Mouse (Mus musculus): ENCODE results near the gene Izumo1r. TPM values are rescaled to one million over a fixed set of nuclear protein-coding genes. Genes with fewer than 3 reads are reported as not detected.

Gene Izumo1r
- total RNA-seq, 2 experiments from 2014 or later, result not detected

GRCm38 (mm10) chr9:14870802-14871201 is 32.9 kb downstream of the Izumo1r start:
- intact Hi-C loops (cut with DNase I), result no loop called here
- no peak for DNase-seq

DNA sequence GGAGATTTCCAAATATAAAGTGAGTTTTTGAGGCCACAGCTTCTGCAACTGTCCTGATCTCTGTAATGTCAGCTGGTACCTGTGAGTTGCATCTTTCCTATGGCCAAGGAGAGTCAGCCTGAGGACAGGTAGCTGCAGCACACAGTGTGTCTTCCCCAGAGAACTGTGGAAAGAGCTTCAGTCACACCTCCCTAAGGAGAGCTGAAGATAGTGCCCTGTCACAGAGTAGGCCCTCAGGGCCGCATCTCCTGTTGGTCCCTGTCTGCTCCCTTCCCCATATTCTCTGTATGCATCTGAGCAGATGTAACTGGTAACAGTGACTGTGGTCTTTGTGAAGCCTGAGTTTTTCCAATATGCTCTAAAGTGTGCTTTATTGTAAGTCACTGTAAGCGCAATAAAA is 33.4 kb downstream of the Izumo1r start:
- DNase-seq, result no peak
- intact Hi-C loops (cut with DNase I), result no loop called here

- DNase-seq, result no peak
- intact Hi-C loops (cut with DNase I), result loop anchor here (10.0 kb wide), 1 partner anchor 146 kb away; no protein-coding TSS in a partner anchor
These were observed 35.4 kb downstream of the Izumo1r start for GRCm38 (mm10) chr9:14868326-14868725.

GRCm38 (mm10) chr9:14866957-14867356 is 36.8 kb downstream of the Izumo1r start:
- intact Hi-C loops (cut with DNase I), result loop anchor here (10.0 kb wide), 1 partner anchor 148 kb away; no protein-coding TSS in a partner anchor
- DNase-seq, result no peak

- intact Hi-C loops (cut with DNase I), result loop anchor here (10.0 kb wide), 1 partner anchor 150 kb away; no protein-coding TSS in a partner anchor
- no peak for DNase-seq
These were observed 39.0 kb downstream of the Izumo1r start for GRCm38 (mm10) chr9:14864726-14865125.

DNA sequence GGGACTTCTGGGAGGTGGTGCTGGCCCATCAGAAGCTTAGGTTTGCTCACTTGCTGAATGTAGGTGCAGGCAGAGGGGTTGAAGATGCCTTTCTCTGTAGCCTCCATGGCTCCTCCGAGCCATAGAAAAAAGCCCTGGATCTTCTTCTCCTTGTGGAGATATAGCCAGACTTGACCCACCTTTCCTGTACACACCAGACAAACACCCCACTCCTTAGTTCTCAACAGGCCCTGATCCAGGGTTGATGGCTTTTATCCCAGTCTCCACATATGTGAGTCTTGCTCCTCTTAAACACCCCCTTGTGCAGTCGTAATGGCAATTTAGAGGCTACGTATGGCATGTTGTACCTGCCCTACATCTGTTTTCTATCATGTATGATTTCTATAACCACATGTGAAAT is 40.6 kb downstream of the Izumo1r start:
- no peak for DNase-seq
- intact Hi-C loops (cut with DNase I), result loop anchor here (10.0 kb wide), 1 partner anchor 152 kb away; no protein-coding TSS in a partner anchor

GRCm38 (mm10) chr9:14859868-14860639 is 43.7 kb downstream of the Izumo1r start, which contains the start of gene Gpr83:
TSS of gene Gpr83 (plus strand) at chr9:14860210.
- no peak for DNase-seq
- intact Hi-C loops (cut with DNase I), result loop anchor here (10.0 kb wide), 1 partner anchor 155 kb away; no protein-coding TSS in a partner anchor

GRCm38 (mm10) chr9:14858782-14859181 is 45.0 kb downstream of the Izumo1r start:
- intact Hi-C loops (cut with DNase I), result no loop called here
- no peak for DNase-seq

DNA sequence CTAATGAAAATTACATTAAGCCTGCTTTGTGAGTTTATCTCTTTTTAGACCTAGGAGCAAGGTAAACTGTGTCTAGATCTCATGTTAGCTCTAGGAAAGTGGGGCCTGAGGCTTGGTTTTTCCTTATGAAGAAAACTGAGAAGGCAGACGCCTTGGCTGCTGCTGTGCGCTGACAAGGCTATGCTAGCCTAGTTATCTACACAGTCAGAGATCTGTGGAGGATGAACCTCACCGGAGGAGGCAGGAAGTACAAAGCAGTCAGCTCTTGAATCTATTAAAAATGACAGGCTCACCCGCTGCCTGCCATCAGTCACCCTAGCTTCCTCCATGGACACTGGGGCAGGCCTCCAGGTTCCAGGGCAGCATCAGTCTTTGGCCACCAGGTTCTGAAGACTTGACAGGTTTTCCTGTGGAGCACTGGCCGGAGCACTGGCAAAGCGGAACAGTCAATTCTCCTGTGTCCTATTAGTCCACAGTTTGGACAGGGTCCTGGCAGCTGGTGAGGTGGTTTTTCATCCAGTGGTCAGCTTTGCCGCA is 45.5 kb downstream of the Izumo1r start:
- DNase-seq, result no peak
- intact Hi-C loops (cut with DNase I), result no loop called here

DNA sequence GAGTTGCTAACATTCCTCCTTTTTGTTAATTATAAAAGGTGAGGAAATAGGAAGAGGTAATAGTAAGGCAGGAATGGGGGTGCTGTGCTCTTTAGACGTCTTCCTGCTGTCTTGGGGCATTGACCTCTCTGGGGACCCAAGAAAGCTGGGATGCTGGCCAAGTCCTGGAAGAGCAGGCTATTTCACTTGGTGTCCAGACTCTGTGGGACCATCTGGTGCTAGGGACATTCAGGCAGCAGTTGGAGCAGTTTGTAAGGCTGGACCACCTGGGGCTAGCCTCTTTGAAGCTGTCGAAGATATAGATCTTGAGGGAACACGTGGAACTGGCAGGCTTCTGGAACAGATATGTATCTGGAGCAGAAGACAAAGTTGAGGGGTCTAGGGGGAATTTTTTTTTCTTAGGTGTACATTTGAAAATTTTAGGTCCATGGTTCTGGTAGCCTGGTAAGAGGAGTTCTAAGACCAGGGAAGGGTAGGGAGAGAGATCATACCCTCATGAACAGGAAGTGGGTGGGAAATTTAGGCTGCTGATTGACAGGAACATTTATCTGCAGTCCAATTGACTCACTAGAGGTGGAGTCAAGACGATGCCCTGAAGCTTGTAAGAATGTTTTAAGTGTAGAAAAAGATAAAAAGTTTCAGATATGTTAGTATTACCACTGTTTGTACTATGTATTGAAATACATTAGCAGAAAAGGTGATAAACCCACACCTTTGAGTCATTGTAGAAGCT is 46.7 kb downstream of the Izumo1r start:
- intact Hi-C loops (cut with DNase I), result no loop called here
- DNase-seq, result no peak

GRCm38 (mm10) chr9:14854585-14854984 is 49.2 kb downstream of the Izumo1r start:
- intact Hi-C loops (cut with DNase I), result no loop called here
- no peak for DNase-seq

- intact Hi-C loops (cut with DNase I), result no loop called here
- DNase-seq, result no peak
These were observed 55.3 kb downstream of the Izumo1r start for GRCm38 (mm10) chr9:14848267-14848935.

- no peak for DNase-seq
- intact Hi-C loops (cut with DNase I), result no loop called here
These were observed 57.3 kb downstream of the Izumo1r start for GRCm38 (mm10) chr9:14846428-14846827.

GRCm38 (mm10) chr9:14843901-14844300 is 59.8 kb downstream of the Izumo1r start:
- intact Hi-C loops (cut with DNase I), result no loop called here
- no peak for DNase-seq

DNA sequence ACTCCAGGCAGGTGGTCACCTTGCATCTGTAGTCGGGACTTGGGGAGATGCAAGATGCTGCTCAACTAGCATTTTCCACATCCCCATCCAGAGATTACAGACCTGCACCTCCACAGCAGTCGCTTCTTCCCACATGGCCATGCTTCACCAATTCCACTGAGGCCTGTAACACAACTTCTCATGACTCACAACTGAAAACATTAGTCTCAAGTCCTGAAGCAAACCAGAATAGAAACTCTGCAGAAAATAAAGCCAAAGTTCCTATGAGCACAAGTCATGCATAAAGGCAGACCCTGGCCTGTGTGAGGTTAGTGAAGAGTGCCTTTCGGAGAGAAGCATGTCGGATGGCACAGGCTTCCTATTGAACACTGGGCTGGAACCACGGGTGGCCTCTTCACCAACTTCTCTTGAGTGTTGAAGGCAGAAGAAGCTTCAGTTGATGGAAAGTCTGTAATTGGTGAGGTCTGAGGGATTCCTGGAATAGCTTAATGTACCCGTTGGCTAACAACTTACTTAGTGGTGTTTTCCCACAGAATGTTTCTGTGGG is 60.4 kb downstream of the Izumo1r start:
- no peak for DNase-seq
- intact Hi-C loops (cut with DNase I), result no loop called here

DNA sequence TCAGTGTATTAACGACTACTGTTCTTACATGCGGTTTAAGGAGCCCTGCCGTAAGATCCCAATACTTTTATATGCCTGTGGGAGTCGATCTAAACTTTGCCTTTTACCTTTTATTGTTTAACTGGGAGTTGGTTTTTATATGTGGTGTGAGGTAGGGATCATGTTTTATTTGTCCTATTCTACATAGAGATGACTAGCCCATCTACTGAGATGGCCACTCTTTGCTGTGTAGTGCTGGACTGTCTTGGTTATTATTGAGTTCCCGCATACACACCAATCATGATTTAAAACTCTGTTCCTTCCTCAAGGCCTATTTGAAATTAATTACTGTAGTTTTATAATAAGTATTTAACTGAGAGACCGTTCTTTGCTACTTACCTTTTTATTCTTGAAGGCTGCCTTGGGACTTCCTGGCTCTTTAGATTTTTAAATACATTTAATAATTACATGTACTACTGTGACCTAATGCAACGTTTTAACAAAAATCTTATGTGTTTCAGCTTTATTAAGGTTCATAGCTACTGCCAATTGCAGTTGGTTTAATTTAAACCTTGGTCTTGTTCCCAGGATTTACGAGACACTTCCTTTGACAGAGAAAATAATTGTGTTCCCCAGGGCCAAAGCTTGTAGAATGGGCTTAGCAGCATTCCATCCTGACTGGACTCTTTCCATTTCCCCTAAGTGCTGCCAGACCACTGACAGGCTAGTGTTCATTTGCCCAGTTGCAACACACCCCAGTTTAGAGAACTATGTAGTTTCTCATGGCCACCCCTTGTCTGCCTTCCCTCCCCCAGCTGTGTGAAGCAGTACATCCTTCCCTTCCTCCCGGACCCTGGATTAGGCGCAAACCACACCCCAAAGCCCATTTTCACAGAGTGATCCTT is 61.6 kb downstream of the Izumo1r start:
- DNase-seq, result no peak
- intact Hi-C loops (cut with DNase I), result no loop called here

GRCm38 (mm10) chr9:14839970-14840369 is 63.8 kb downstream of the Izumo1r start:
- intact Hi-C loops (cut with DNase I), result no loop called here

DNA sequence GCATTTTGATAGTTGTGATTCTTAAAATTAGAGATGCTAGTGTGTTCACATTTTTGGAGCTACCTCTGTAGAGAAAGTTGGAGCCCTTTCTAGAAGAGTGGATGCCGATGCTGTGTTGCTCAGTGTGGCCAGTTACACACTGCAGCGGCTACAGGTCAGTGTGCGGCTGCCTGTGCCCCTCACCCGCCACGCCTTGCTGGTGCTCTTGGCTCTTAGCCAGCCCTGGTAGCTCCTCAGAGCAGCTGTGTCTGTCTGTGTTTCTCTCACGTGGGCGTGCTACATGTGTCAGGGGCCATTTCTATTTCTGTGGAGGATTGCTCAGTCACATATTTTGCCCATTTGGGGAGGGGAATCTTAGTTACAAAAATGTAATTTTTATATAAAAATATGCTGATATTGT is 64.2 kb downstream of the Izumo1r start:
- peak in 1 of 2 experiments; percentile 13 for DNase-seq
- intact Hi-C loops (cut with DNase I), result no loop called here

More at GRCm38 (mm10) chr9:14839970-14840369, 63.8 kb downstream of the Izumo1r start:
- DNase-seq, result no peak

All from gastrocnemius, postnatal 36 days (tissue).